Mouse (Mus musculus): ENCODE data around the gene Igfbp4.

Gene Igfbp4

GRCm38 (mm10) chr11:99083516-99083915, 42.5 kb downstream of the Igfbp4 start:
- DNase-seq: no peak

GRCm38 (mm10) chr11:99084366-99084765, 43.3 kb downstream of the Igfbp4 start:
- DNase-seq: no peak

DNA sequence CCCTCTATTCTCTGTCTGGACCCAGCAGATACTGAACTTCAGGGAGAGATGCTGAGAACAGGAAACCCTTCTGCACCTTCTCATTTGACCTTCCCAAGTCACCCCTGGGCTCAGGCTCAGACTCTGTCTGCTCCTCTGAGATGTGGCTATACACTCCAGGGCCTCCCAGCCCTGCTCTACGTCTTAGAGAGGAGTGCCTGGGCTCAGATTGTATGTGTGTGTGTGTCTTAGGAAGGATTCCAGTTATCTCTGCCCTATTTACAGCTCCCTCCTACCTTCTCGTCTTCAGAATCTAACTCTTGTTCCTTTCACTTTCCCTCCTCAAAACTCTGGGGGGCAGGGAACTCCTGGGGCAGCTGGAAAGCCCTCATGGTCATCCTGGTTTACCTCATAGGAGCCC, 47.4 kb downstream of the Igfbp4 start:
- no peak for DNase-seq

DNA sequence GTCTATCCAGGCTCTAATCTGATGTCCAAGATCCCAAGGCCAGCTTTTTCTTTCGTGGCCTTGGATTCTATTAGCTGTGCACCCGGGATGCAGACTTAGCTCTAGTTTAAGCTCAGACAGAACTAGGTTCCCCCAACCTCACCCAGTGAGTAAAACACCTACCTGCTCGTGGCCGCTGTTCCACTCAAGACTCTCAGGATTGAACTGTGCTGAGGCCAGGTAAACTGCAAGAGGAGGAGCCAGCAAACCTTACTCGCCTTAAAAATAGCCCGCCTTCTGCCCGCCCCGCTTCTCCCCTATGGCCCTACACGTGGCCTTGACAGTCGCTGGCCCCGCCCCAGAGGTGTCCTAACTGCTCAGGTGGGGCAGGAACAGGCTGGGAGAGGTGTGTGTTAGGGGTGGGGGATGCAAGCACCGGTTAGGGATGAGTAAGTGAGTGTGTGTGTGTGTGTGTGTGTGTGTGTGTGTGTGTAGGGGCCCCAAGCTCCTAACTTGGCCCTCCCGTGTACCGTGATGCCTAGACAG, 48.1 kb downstream of the Igfbp4 start, which contains the start of gene Tns4:
Gene Tns4, minus strand, starts transcription at position 230 of the 525 bp plus-strand sequence.
- no peak for DNase-seq

- DNase-seq: no peak
These were observed 49.3 kb downstream of the Igfbp4 start for GRCm38 (mm10) chr11:99090391-99090790.

DNA sequence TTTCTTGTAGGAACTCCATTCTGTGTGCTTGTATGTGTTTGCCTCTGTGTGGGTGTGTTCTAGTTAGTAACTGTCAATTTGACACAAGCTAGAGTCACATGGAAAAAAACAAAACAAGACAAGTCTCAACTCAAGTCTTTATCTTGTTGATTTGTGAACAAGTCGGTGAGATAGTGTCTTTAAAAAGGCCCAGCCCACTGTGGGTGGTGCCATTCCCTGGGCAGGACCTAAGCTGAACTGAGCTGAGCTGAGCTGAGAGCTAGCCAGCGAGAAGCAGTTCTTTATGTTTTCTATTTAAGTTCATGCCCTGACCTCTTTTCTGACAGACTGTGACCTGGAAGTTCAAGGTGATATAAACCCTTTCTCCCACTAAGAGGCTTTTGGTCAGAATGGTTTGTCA, 50.6 kb downstream of the Igfbp4 start:
- DNase-seq: no peak

GRCm38 (mm10) chr11:99093740-99094139, 52.7 kb downstream of the Igfbp4 start:
- DNase-seq: no peak

GRCm38 (mm10) chr11:99094911-99095676, 54.0 kb downstream of the Igfbp4 start:
- no peak for DNase-seq

GRCm38 (mm10) chr11:99095759-99096158, 54.7 kb downstream of the Igfbp4 start:
- DNase-seq: no peak

GRCm38 (mm10) chr11:99096417-99096816, 55.4 kb downstream of the Igfbp4 start:
- DNase-seq: no peak

GRCm38 (mm10) chr11:99096996-99097774, 56.1 kb downstream of the Igfbp4 start:
- DNase-seq: no peak

GRCm38 (mm10) chr11:99098924-99099323, 57.9 kb downstream of the Igfbp4 start:
- no peak for DNase-seq

GRCm38 (mm10) chr11:99099516-99099915, 58.5 kb downstream of the Igfbp4 start:
- peak in 1 of 2 experiments; percentile 39 for DNase-seq

- no peak for DNase-seq
These were observed 59.2 kb downstream of the Igfbp4 start for GRCm38 (mm10) chr11:99100215-99100614.

GRCm38 (mm10) chr11:99101693-99102092, 60.6 kb downstream of the Igfbp4 start:
- DNase-seq: no peak

GRCm38 (mm10) chr11:99102575-99103270, 61.7 kb downstream of the Igfbp4 start:
- DNase-seq: no peak

Data from lung, postnatal 4 days (tissue).